Mouse (Mus musculus): ENCODE results near the gene Dph2. TPM values are rescaled to one million over a fixed set of nuclear protein-coding genes. Genes with fewer than 3 reads are reported as not detected.
A peak's percentile ranks its signal among the peaks of the same experiment; 100 is the strongest.

The Dph2 gene
- total and polyA plus RNA-seq, 2 experiments from 2014 or later: 14.1 to 21.2 TPM

DNA sequence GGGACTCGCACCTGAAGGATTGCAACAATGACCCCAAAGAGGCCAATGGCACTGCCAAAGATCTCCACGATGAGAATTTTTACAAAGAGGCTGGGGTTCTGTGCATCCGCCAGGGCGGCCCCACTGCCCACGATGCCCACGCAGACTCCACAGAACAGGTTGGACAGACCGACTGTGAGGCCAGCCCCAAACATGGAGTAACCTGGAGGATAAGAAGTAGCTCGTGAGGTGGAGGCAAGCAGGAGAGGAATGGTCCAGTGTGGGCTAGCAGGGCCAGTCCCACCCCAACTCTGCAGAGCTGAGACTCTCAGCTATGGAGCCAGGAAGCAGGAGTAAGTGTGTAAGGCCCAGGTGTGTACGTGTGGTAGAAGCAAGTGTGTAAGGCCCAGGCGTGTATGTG is 6.7 kb downstream of the Dph2 start:
- no peak overlapping the region for H3K4me2 ChIP-seq (ENCODE audit: low read depth, low read length)
- no peak for TF ChIP-seq CTCF (IDR thresholded peaks at IDR 0.05; ENCODE audit: low read depth)
- WGBS: 91% methylated on average over 10 of the region's 10 CpGs
- peaks cover 21% of the 10 kb centered on the region for H3K4me1 ChIP-seq (ENCODE audit: insufficient read depth, low read length)
- H3K9me3 ChIP-seq (ENCODE audit: low read length): no peaks in the 10 kb centered on the region
- DNase-seq (ENCODE audit: low spot score) (no peak), ATAC-seq (no peak)
- no peak overlapping the region for H3K9ac ChIP-seq (replicated peaks; ENCODE audit: low read length)
- peaks cover 25% of the 10 kb centered on the region for H3K36me3 ChIP-seq (ENCODE audit: insufficient read depth, low read length)
- no peak overlapping the region for H3K27ac ChIP-seq
- no peaks in the 10 kb centered on the region for H3K27me3 ChIP-seq (ENCODE audit: insufficient read depth, low read length)
- H3K4me3 ChIP-seq (ENCODE audit: low read length): no peak overlapping the region

DNA sequence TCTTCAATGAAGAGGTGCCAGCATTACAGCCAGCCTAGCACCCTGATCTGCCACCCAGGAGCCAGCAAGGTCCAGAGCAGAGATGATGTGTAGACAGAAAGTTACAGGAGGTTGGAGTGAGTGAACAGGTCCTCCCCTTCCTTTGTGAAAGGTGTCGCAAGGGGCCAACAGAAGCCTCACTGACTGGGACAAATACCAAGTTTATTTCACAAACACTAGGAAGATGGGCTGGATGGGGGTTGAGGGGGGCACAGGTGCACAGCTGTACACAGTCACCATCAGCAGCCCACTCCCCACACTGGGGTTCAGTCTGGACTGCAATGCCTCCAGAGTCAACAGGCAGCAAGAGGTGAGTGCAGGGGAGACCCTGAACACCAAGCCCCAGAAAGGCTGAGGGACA is 7.7 kb downstream of the Dph2 start:
- WGBS: 88% methylated on average over 1 of the region's 1 CpGs
- Histone ChIP-seq H3K4me1 (ENCODE audit: insufficient read depth, low read length) (peaks cover 21% of the 10 kb centered on the region), H3K9ac (replicated peaks; ENCODE audit: low read length) (no peak overlapping the region; the same call in 1 of the 2 replicates), H3K27ac (no peak overlapping the region; the same call in 1 of the 2 replicates), H3K27me3 (ENCODE audit: insufficient read depth, low read length) (no peaks in the 10 kb centered on the region), H3K36me3 (ENCODE audit: insufficient read depth, low read length) (peaks cover 17% of the 10 kb centered on the region), H3K9me3 (ENCODE audit: low read length) (no peaks in the 10 kb centered on the region), H3K4me3 (ENCODE audit: low read length) (peak overlapping the region; percentile 85; the same call in 1 of the 2 replicates), H3K4me2 (ENCODE audit: low read depth, low read length) (peak overlapping the region; percentile 89)
- no peak for TF ChIP-seq CTCF (IDR thresholded peaks at IDR 0.05; ENCODE audit: low read depth)
- DNase-seq (ENCODE audit: low spot score) (no peak), ATAC-seq (no peak)

DNA sequence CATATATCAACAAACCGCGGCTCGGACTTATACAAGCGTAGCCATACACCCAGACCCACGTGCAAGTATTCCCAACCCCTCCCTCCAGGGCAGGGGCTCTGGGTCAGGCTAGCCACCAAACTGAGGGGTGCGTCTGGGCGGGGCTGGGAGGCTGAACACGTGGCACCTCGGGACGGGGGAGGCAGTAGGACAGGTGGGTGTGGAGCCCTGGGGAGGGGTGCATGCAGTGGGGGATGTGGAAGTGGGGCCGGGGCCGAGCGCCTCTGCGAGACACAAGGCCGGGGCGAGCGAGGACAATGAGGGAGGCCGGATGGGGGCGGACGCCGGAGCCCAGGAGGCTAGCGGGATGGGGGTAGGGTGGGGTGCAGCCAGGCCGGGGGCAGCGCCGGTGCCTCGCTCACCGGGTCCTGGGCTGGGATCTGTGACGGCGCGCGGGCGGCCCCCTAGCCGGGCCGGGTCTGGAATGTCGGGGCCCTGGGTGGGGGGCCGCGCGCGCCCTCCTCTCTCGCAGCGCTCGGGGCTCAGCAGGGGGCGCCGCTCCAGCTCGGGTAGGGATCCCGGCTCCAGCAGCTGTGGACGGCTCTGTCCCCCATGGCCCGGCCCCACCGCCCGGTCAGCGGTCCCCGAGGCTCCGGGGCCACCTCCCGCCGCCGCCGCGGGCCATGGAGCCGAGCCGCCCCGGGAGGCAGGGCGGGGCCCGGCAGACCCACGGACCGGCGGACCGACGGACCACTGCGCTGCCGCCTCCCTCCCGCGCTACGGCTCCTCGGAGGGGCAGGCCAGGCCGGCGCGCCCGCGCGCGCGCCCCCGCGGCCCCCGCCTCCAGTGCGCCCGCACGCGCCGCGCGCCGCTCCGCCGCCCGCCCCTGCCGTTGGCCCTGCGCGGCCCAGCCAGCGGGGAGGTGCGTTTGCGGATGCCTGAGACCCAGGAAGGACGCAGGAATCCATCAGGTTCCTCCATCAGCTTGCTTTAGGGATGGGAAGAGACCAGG is 8.8 kb downstream of the Dph2 start, which contains the start of gene B4galt2:
TSS of gene B4galt2 (minus strand) at position 787 of the 991 bp plus-strand sequence.
- H3K4me1 ChIP-seq (ENCODE audit: insufficient read depth, low read length): peaks cover 21% of the 10 kb centered on the region
- TF ChIP-seq CTCF (IDR thresholded peaks at IDR 0.05; ENCODE audit: low read depth): no peak
- ATAC-seq (peak; percentile 44), DNase-seq (ENCODE audit: low spot score) (peak; percentile 83)
- H3K4me3 ChIP-seq (ENCODE audit: low read length): peak within 1 kb of the TSS; percentile 85
- peak within 1 kb of the TSS; percentile 89 for H3K4me2 ChIP-seq (ENCODE audit: low read depth, low read length)
- WGBS: under 1% methylated on average over 66 of the region's 103 CpGs
- peak within 1 kb of the TSS; percentile 96 for H3K9ac ChIP-seq (replicated peaks; ENCODE audit: low read length)
- H3K36me3 ChIP-seq (ENCODE audit: insufficient read depth, low read length): peaks cover 15% of the 10 kb centered on the region
- peak within 1 kb of the TSS; percentile 80 for H3K27ac ChIP-seq
- no peaks in the 10 kb centered on the region for H3K27me3 ChIP-seq (ENCODE audit: insufficient read depth, low read length)
- H3K9me3 ChIP-seq (ENCODE audit: low read length): no peaks in the 10 kb centered on the region

DNA sequence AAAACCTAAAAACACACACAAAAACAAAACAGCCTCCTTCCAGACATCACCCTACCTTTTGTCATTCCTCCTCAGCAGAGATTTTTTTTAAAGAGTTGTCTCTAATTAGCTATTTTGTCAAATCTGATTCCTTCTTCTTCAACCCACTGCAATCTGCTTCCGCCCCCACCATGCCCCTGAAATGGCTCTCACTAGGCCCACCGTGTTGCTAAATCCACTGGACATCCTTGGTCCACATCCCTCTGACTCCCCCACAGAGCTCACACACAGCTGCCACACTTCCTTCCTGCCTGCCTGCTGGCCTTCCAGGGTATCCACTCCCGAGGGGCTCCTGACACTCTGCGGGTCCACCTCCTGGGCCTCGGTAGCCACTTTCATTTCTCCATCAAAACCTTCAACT is 13.1 kb downstream of the Dph2 start:
- H3K9ac ChIP-seq (replicated peaks; ENCODE audit: low read length): no peak overlapping the region
- peaks cover 19% of the 10 kb centered on the region for H3K36me3 ChIP-seq (ENCODE audit: insufficient read depth, low read length)
- H3K4me3 ChIP-seq (ENCODE audit: low read length): no peak overlapping the region
- no peak for TF ChIP-seq CTCF (IDR thresholded peaks at IDR 0.05; ENCODE audit: low read depth)
- H3K4me2 ChIP-seq (ENCODE audit: low read depth, low read length): no peak overlapping the region
- ATAC-seq (no peak), DNase-seq (ENCODE audit: low spot score) (no peak)
- no peaks in the 10 kb centered on the region for H3K27me3 ChIP-seq (ENCODE audit: insufficient read depth, low read length)
- H3K4me1 ChIP-seq (ENCODE audit: insufficient read depth, low read length): peaks cover 12% of the 10 kb centered on the region
- 70% methylated on average over 5 of the region's 5 CpGs for whole genome bisulfite sequencing
- H3K9me3 ChIP-seq (ENCODE audit: low read length): no peaks in the 10 kb centered on the region
- no peak overlapping the region for H3K27ac ChIP-seq

DNA sequence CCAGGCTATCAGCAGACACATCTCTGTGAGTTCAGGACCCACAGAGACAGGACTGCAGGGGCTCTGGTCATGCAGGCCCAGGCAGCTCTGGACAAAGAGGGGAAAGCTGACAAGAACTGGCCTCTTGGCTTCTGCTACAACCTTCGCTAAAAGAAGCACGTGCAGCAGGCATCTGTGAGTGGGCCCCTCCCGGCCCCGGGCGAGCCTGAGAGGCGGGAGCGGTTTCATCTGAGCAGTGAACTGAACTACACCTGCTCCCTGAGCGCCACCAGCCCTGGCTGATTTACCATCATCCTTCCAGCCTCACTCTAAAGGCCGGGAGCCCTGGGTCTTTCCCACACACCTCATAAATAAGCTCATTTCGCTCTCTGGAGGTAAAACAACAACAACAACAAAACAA is 13.5 kb downstream of the Dph2 start:
- Histone ChIP-seq H3K4me3 (ENCODE audit: low read length) (no peak overlapping the region), H3K9ac (replicated peaks; ENCODE audit: low read length) (no peak overlapping the region), H3K36me3 (ENCODE audit: insufficient read depth, low read length) (peaks cover 19% of the 10 kb centered on the region), H3K27ac (no peak overlapping the region), H3K9me3 (ENCODE audit: low read length) (no peaks in the 10 kb centered on the region), H3K4me2 (ENCODE audit: low read depth, low read length) (no peak overlapping the region), H3K4me1 (ENCODE audit: insufficient read depth, low read length) (peaks cover 9% of the 10 kb centered on the region; the same call in 1 of the 2 replicates), H3K27me3 (ENCODE audit: insufficient read depth, low read length) (no peaks in the 10 kb centered on the region)
- TF ChIP-seq CTCF (IDR thresholded peaks at IDR 0.05; ENCODE audit: low read depth): no peak
- WGBS: 35% methylated on average over 10 of the region's 10 CpGs
- ATAC-seq (no peak), DNase-seq (ENCODE audit: low spot score) (no peak)

DNA sequence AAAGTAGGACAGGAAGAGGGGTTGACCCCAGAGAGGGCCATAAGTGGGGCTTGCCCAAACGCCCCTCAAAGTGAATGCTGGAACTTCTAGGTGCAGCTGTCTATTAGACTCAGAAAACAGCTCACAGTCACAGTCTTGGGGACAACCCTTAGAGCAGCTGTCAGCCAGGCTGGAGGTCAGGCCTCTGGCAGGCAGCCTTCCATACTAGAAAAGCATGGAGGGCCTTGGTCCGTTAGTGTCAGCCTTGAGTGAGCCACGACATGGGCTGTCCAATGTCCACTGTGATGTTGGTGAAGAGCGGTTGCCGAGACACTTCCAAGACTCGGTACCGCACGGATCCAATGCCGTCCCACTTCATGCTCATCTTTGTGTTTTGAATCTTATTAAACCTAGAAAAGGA is 18.2 kb downstream of the Dph2 start:
- no peak overlapping the region for H3K4me2 ChIP-seq (ENCODE audit: low read depth, low read length)

More for the DNA sequence above, 18.2 kb downstream of the Dph2 start:
- Histone ChIP-seq H3K27me3 (ENCODE audit: insufficient read depth, low read length) (no peaks in the 10 kb centered on the region), H3K36me3 (ENCODE audit: insufficient read depth, low read length) (peaks cover 19% of the 10 kb centered on the region), H3K4me3 (ENCODE audit: low read length) (no peak overlapping the region), H3K27ac (no peak overlapping the region), H3K9ac (replicated peaks; ENCODE audit: low read length) (no peak overlapping the region), H3K4me1 (ENCODE audit: insufficient read depth, low read length) (no peaks in the 10 kb centered on the region), H3K9me3 (ENCODE audit: low read length) (no peaks in the 10 kb centered on the region)
- no peak for TF ChIP-seq CTCF (IDR thresholded peaks at IDR 0.05; ENCODE audit: low read depth)
- DNase-seq (ENCODE audit: low spot score): no peak
- no peak for ATAC-seq
- WGBS: 87% methylated on average over 9 of the region's 9 CpGs
